Mouse (Mus musculus): ENCODE data around the gene Mroh3. TPM values are rescaled to one million over a fixed set of nuclear protein-coding genes. Genes with fewer than 3 reads are reported as not detected.

Mroh3 gene
- polyA plus RNA-seq, 1 experiment: not detected

DNA sequence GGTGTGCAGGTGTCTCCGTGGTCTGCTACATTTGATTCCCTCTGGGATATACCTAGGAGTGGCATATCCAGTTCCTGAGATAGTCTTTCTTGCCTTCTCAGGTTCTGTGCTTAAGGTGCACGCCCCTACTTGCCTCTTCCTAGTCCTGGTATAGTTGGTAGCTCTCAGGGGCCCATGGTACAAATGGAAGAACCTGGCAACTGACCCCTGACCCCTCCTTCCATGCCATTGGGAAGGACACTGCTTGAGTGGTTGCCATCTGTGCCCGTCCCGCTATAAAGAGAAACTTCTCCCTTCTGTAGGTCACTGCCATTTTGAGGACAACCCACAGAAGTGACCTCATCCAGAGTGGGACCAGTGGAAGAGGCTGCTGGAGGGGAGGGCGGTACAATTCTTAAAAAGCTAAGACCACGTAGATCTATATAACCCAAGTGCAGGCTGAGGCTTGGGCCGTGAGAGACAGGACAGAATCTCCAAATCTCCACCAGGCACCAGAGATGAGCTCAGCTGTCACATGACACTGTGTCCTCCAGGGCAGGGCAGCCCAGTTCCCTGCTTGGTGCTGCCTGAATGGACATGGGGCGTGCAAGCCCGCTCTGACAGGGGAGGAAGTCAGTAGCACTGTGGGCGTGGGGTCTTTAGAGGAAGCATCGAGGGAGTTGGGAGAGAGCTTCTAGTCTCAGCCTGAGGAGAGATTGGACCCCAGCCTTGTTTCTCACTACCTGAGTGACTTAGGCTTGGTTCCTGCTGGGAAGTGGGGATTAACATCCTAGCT, 71.3 kb downstream of the Mroh3 start:
- TF ChIP-seq GATA1 (IDR thresholded peaks at IDR 0.05; ENCODE audit: low read length): no peak

DNA sequence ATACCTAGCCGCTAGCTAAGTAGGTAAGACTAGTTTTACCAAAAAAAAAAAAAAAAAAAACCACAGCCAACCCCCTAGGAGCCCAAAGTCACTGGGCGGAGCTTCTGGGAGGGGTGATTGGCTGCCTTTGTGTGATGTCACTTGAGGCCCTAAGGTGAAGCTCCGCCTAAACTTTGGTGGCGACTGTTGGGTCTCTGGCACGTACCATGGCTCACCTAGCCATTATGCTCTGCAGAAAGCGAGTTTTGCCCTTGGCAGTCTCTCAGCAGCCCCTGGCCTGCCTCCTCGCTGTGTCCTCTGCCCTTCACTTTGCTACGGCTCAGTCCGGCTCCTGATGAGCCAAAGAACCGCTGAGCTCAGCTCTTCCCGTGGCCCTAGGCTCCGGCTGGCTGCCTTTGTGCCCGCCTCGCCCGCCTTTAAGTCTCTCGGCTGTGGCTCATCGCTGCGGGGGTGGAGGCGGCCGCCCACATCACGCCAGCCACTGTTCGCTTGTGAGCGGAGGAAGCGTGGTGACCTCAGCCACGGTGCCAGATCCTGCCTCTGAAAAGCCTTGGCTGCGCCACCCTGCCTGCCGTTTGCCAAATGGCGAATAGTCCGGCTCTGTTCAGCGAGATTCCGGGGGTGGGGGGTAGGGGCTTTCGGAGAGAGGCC, 72.5 kb downstream of the Mroh3 start:
- TF ChIP-seq GATA1 (IDR thresholded peaks at IDR 0.05; ENCODE audit: low read length): no peak

DNA sequence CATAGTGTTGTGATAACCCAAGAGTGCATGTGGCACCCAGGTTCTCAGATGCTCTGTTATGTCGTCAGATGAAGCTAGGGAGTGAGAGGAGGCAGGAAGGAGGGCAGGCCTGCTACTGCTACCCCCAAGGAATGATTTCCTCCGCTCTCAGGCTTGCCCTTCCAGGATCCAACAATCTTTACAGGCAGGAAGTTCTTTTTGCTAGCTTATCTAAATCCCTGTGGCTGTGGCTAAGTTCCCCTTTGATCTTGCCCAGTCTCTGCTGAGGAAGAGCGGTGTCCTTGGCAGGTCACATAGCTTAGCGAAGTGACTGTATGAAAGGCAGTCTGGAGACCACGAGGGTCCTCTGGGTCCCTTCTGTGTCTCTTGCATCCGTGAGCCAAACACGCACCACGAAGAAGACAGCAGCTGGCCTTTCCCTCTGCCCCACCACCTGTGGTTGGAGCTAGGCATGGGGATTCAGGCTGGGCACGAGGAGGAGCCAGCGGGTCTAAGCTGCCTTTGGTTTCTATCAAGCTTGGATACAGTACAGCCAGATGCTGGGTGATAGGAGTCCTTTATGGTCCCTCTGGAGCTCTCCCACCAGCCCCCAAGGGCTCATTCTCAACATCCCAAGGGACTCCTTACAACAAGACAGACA, 74.3 kb downstream of the Mroh3 start:
- TF ChIP-seq GATA1 (IDR thresholded peaks at IDR 0.05; ENCODE audit: low read length): no peak

DNA sequence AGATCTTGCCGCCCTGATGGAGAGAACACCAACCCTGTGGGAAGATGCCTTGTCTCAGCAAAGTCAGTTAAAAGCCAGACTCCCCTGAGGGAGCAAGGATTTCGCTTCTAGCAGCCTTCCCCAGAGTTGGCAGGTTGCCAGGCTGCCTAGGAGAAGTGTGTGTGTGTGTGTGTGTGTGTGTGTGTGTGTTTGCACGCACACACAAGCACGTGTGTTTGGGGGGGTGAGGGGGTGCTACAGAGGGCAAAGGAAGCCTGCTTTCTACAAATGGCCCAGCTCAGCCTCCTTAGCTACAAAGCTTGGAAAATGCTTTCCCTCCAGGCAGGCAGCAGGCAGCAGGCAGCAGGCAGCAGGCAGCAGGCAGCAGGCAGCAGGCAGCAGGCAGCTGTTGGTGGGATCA, 75.1 kb downstream of the Mroh3 start:
- TF ChIP-seq GATA1 (IDR thresholded peaks at IDR 0.05; ENCODE audit: low read length): no peak

DNA sequence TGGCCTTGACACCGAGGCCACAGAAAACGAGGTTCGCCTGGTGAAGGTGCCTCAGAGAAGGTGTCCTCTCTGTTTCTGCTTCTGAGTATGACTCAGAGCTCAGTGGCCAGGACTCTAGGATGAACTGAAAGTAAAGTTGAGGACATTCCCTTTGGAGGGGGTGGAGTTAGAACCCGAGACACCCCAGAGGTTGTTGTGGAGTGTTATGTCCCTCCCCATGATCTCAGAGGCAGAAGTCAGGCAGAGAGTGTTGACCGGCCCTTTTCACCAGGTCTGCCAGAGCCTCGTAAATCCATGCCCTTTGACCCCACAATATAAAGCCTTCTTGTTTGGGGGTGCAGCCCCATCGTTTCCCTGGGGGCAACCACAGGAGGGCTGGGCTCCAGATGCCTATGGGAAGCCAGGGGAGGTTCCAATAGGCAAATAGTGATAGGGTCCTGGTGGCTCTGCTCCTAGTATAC, 75.5 kb downstream of the Mroh3 start:
- no peak for TF ChIP-seq GATA1 (IDR thresholded peaks at IDR 0.05; ENCODE audit: low read length)

DNA sequence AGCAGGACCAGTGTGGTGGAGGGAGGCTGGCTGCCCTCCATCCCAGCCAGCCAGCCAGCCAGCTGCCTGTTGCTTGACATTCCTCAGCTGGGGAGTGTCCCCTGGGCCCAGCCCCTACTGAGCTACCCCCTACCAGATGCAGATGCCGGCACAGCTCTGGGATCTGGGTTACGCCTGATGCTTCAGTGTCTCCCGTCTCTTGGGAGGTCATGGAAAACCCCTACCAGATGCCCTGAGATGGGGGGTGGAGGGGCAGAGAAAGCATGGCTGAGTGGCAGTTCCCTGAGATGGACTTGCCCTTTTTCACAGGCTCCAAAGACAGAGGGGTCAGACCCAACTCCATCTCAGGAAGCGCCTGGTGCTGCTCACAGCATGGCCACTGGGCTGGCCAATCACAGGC, 76.1 kb downstream of the Mroh3 start:
- no peak for TF ChIP-seq GATA1 (IDR thresholded peaks at IDR 0.05; ENCODE audit: low read length)

DNA sequence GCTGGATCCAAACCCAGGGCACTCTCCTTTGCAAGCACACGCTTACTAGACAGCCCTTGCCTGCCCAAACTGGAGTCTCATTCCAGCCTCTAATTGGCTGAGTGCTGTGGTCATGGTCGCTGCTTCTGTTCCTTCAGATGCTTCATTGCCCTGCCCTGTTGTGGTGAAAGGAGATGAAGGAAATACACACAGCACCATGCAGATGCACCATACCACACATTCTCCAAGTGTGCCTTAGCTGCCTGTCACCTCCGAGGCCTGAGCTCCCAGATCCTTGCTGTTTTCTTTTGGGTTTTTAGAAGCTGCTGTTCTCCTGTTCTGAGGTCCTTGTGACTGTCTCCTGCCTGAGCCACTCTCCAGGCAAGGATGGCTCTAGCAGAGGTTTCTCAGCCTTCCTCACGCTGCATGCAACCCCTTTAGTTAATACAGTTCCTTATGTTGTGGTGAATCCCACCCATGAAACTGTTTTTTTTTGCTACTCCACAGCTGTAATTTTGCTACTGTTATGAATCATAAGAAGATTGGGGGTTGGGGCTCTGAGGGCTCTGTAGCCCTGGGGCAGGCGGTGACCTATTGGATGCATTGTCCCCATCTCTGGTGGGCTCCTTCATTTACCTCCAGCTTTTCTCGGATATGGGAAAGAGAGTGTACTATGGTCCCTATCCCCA, 76.7 kb downstream of the Mroh3 start:
- TF ChIP-seq GATA1 (IDR thresholded peaks at IDR 0.05; ENCODE audit: low read length): no peak

DNA sequence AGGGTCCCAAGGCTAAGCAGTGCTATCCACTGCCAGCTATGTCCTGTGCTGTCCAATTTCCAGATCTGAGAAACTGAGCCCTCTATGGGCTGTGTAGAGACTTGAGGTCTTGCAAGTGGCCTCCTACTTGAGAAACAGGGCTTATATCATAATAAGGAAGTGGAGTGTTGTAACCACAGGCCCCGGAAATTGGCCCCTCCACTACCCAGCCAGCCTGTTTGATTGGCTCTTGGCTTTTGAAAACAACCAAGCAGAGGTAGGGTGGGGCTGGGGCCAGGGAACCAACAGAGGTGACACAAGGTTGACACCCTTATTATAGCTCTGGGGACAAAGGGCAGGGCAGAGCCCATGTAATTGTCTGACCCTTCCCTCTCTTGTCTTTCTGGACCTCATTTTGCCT, 77.6 kb downstream of the Mroh3 start:
- TF ChIP-seq GATA1 (IDR thresholded peaks at IDR 0.05; ENCODE audit: low read length): no peak

DNA sequence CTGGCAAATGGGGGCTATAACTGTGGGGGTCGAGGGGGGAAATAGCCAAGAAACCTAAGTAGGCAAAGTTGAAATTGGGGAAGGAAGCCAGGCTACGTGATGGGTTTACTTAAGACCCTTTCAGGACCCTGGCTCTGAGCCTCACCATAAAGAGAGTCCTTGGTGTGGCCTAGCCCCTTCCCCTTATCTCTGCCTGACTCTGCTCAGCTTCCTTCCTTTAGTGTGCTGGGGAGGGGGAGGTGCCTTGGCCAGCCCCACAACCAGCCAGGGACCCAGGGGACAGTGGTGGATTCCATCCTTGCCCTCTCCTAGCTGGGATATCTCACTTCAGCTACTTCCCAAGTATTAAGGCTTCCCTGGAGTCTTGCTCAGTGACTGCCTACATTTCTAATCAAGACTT, 78.1 kb downstream of the Mroh3 start:
- no peak for TF ChIP-seq GATA1 (IDR thresholded peaks at IDR 0.05; ENCODE audit: low read length)

DNA sequence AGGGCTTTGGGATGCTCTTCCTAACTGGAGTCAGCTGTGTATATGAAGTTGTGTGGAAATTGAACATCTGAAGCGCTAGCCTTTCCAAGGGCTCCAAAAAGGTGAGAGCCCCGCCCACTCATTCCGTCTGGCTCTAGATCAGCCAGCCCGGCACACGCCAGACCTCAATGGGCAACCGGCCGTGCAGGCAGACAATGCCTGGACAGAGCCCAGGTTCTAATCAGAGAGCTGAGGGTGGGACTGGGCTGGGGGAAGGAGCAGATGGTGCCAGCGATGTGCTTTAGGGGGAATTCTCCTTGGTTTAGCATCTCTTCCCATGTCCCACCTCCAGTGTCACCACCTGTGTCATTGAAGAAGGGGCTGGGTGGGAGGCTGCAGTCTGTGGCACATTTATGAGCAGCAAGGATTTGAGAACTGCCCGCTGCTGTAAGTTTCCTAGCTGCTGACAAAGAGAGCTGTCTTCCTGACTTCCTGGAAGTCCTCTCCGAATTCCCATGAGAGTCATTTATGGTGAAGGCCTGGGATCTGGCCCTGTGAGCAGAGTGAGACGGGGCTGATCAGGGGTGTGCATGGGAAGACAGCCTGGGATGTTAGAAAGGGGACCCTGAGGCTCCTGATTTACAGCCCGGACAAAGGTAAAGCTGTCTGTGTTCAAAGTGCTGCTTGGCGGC, 78.9 kb downstream of the Mroh3 start:
- no peak for TF ChIP-seq GATA1 (IDR thresholded peaks at IDR 0.05; ENCODE audit: low read length)

DNA sequence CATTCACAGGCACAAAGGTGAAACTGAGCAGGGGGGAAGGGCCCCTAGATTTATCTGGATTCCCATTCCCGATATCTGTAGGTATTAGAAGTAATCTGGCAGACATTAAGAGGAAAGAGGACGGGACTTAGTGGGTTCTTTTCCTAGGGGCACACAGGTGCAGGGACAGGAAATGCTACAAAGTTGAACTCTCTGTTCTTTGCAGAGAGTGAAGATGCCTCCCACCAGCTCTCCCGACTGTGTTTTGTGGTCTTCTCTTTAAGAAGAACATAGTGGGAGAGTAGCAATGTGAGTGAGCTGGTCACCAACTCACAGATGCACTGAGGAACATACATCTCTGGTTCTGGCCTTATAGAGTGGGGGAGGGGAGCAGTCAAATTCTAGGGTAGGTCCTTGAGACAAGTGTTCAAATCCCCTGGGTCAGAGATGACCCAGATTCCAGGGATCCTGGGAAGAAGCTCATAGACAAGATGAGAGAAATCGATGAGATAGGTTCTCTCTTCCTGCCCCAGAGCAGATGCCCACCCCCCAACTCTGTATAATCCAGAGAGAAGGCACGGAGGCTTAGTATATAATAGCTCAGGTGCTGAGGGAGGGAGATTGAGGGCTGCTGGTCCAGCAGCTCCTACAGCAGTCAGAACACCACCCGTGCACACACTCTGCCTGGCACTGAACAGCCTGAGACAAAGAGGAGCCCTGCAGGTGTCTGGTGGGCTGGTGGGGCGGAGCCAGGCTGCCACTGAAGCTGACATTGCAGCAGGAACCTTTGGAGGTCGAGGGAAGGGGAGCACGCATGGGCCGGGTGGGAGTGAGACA, 80.0 kb downstream of the Mroh3 start:
- TF ChIP-seq GATA1 (IDR thresholded peaks at IDR 0.05; ENCODE audit: low read length): no peak

Other genes with a start within 250 kb of the Mroh3 start
- gene Igfn1, start 206.5 kb downstream of the Mroh3 start, polyA plus RNA-seq (2012): not detected in 2 replicates
- gene Tmem9, start 204.7 kb downstream of the Mroh3 start, polyA plus RNA-seq (2012): 69.9 and 94.1 TPM in 2 replicates
- gene Ascl5, start 162.0 kb downstream of the Mroh3 start, polyA plus RNA-seq (2012): 0.26 and 0.44 TPM in 2 replicates
- gene Cacna1s, start 160.1 kb downstream of the Mroh3 start, polyA plus RNA-seq (2012): not detected in 2 replicates
- 31.1 and 33.0 TPM in 2 replicates for gene Kif21b, start 81.4 kb downstream of the Mroh3 start, polyA plus RNA-seq (2012)
- 0.05 and 0.19 TPM in 2 replicates for gene Inava, start 21.4 kb upstream of the Mroh3 start, polyA plus RNA-seq (2012)
- not detected in 2 replicates for gene Gpr25, start 48.0 kb upstream of the Mroh3 start, polyA plus RNA-seq (2012)
- 23.6 and 25.9 TPM in 2 replicates for gene Camsap2, start 133.3 kb upstream of the Mroh3 start, polyA plus RNA-seq (2012)
- gene Ddx59, start 202.4 kb upstream of the Mroh3 start, polyA plus RNA-seq (2012): 2.9 and 5.0 TPM in 2 replicates

Data from G1E-ER4 (cell line).